Mouse (Mus musculus): ENCODE data around the gene Slc48a1. TPM values are rescaled to one million over a fixed set of nuclear protein-coding genes. Genes with fewer than 3 reads are reported as not detected.

The Slc48a1 gene
- total RNA-seq, 4 experiments from 2014 or later: 131 to 151 (median 146) TPM

DNA sequence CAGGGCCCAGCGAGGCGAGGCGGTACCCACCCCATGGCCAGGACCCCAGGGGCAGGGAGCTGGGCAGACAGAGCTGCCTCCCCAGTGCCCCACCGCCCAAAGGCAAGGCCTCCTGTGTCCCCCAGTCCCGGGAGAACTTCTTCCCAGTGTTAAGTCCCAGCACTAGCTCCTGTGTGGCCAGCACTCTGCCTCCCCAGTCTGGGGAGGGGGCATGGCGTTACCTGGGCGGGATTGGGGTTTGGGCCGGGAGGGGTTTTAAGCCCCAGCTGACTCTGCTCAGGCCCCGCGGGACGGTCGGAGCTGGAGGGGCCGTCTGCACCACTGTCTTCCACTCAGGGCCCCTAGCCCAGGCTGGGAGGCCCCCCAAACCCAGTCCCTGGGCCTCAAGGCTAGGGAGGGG lies 22.5 kb downstream of the Slc48a1 start:
- DNase-seq (ENCODE audit: low spot score in 2 of 2): no peak

DNA sequence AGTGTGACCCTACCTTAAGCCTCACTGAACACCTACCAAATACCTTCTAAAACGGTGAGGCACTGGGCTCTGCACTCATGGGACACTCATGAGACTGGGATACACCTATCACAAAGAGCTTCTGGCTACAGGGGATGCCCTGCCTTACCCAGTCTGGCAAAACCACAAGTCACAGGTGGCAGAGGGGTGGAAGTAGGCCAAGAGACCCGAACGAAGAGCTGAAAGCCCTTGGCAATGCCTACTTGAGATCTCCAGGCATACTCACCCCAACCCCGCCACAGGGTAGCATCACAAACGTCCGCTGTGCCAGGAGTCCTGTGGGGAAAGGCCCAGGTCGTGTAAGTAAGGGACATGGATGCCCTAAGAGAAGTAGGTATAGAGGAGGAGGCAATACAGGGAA lies 23.5 kb downstream of the Slc48a1 start:
- no peak for DNase-seq (ENCODE audit: low spot score in 2 of 2)

DNA sequence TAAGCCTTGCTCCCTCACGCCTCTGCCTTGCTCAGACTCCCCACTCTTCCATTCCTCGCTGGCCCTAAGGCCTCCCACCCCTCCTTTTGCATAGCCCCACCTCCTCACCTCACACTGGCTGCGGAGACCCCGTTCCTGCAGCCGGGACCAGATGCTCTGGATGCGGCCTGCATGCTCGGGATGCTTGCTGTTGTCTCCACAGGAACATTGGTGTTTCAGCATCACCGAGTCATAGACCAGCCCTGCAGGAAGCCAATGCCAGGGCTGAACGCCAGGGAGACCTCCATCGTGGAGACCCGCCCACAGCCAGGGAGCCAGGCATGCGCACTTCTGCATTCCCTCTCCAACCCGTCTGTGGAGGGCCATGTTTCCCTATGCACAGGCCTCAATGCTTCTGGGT lies 24.3 kb downstream of the Slc48a1 start:
- DNase-seq (ENCODE audit: low spot score in 2 of 2): no peak

DNA sequence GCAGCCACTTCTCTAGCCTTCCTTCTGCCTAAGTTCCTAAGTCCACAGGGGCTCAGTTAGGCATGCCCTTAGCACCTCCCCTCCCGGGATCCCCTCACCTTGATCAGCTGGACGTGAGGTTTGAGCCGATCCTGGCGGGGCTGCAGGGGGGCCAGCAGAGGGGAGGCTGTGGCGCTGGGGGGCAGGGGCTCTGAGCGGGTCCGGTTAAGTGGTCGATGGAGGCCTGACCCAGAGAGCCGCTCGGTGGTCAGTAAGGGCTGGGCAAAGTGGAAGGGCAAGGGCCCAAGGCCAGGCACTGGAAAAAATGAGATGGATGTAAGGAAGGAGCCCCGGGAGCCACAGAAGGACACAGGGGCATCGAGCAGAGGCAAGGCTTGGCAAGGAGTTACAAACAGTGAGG lies 29.5 kb downstream of the Slc48a1 start:
- no peak for DNase-seq (ENCODE audit: low spot score in 2 of 2)

DNA sequence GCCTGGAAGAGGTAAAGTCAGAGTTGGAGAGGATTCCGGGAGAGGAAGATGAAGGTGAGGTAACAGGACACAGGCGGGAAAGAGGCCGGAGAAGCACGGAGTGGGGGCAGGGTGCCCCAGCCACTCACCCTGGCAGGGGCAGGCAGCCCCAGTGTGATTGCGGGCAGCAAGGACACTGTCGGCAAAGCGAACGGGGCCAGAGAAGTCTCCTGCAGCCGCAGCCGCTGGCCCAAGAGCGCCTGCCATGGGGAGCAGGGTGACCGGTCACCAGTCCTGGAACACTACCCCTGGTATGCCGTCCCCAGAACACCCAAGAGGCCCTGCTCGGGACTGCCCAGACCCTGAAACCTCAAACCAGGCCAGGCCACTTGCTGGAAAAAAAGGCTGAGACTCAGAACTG lies 30.2 kb downstream of the Slc48a1 start:
- no peak for DNase-seq (ENCODE audit: low spot score in 2 of 2)

DNA sequence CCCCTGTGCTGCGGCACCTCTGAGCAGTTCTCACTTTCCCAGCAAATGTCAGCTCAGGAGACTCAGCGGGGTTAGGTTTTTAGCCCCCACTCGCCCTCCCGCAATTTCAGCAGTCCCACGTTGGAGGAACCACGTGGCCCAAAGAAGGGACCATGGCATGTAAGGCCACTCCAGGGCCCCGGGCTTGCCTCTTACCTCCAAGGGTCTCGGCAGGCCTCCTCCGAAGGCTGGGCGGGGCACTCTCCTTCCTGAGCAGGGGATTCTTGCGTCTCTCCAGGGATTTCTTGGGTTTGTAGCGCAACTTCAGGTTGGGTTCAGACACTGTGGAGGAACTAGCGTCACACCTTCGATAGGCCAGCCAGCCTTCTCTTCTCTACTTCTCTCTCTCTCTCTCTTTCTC lies 30.9 kb downstream of the Slc48a1 start:
- DNase-seq (ENCODE audit: low spot score in 2 of 2): no peak

DNA sequence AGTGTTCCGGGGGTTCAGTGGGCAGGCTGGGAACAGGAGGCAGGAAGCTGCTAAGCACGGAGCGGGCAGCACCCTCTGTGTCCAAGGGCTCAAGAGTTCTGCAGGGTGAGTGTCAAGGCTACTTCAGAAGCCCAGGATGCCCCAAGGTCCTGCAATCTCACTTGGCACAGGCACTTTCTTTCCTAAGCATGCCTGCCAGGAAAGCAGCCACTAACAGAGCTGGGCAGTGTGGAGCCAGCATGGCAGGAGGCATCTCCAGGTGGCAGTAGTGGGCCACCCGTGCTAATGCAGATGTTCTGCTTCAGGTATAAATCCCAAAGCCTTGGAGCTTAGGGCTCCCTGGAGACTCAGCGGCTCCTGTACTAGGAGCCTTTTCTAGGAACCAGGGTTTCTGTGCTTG lies 31.6 kb downstream of the Slc48a1 start:
- DNase-seq (ENCODE audit: low spot score in 2 of 2): no peak

DNA sequence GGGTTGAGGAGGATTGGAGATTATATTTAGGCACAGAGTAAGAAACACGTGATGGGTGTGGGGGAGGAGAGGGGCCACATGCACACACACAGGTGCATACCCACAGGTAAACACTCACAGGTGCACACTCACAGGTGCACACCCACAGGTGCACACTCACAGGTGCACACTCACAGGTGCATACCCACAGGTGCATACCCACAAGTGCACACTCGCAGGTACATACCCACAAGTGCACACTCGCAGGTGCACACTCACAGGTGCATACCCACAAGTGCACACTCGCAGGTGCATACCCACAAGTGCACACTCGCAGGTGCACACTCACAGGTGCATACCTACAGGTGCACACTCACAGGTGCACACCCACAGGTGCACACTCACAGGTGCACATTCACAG lies 32.1 kb downstream of the Slc48a1 start:
- no peak for DNase-seq (ENCODE audit: low spot score in 2 of 2)

DNA sequence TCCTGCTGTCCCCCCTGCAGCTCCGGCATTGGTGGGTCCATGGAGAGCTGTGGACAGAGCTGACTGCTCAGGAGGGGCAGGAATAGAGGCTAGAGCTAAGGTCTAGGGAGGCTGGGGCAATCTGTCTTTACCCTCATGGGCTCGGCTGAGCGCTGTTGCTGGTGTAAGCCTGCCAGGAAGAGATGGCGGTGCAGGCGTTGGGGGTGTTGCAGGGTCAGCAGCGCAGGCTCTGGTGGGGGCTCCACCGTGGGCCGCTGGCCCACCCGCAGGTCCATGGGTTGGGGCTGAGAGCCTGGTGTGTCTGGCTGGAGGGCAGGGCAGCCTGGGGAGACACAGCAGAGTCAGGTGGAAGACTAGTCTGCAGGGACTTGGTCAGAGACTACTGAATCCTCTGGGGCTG lies 33.0 kb downstream of the Slc48a1 start:
- DNase-seq (ENCODE audit: low spot score in 2 of 2): no peak

DNA sequence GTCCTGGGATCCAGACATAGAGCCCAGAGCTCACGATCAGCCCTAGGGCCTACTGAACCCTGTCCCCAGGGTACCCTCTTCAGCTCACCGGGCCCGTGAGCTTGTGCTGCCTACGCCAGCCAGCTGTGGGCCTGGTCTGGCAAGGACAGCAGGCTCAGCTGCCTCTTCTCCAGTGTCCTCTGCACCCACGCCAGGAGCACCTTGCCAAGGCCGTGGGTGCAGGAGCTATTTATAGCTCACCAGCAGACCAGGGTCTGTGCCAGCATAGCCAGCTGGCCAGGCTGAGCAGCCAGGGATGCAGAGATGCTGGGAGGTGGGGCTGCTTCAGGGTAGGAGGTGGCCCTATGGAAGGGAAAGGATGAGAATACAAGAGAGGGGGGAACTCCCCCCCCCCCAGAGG lies 33.8 kb downstream of the Slc48a1 start:
- peak; percentile 83 to 88 for DNase-seq (ENCODE audit: low spot score in 2 of 2)

DNA sequence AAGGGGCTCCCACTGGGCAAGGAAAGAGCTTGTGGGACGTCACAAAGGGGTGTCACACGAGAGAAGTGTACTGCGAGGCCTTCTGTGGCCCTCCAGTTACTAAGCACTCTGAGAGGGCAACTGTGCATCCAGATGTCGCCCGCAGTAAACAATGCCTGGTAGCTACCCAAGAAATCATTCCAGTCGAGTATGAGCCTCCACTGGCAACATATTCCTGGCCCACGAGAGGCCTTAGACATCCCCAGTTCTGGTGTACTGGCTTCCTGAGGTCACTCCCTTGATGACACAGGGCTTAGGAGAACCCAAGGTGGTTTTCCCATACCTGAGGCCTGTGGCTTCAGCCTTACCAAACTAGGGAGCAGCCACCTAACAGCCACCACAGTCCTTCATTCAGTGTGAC lies 34.6 kb downstream of the Slc48a1 start:
- no peak for DNase-seq (ENCODE audit: low spot score in 2 of 2)

DNA sequence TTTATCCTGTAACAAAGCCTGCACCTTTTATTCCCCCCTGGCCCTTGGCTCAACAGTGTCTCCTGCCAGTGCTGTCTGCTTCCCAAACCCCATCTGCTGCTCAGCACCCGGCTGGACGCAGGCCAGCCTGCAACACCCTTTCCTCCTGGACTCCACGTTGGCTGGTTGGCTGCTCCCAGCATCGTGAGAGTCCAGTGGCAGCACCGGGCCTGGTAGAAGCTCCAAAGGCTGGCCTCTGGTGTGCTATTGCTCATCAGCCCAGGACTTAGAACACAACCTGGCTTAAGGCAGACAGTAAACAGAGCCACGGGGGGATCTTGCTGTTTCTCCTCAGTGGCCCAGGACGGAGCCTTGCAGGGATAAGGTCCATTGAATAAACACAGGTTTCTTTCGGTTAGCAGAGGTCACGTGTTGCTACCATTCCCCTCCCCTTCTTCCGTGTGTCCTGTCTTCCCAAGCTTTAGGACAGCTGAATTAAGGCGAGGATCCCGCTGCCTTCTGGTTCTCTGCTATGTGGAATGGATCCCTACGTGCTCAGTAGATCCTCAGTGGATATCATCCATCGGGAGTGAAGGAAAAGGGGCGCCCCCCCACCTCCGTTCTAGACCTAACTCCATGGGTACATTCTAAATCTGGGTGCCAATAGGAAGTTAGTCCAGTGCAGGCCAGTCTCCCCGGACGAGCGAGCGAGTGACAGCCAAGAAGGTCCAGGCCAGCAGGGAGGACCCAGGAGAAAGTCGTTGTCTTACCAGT lies 35.3 kb downstream of the Slc48a1 start:
- no peak for DNase-seq (ENCODE audit: low spot score in 2 of 2)

DNA sequence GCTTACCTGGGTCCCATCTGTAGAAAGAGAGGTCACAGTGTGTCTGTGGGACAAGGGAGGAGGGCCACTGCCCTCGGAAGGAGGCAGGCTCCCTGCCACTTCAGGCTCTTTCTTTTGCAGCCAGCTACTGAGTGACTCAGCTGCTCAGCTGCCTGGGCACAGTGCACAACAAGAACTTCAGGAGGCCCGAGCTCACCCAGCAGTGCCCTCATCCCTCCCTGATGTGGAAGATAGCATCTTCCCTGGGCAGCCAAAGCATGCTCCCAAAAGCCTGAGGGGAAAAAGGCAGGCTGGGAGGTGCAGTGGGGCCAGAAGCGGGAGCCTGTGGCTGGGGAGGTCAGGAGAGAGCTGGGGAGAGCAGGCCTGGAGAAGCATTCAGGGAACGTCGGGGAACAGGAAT lies 36.4 kb downstream of the Slc48a1 start:
- DNase-seq (ENCODE audit: low spot score in 2 of 2): no peak

DNA sequence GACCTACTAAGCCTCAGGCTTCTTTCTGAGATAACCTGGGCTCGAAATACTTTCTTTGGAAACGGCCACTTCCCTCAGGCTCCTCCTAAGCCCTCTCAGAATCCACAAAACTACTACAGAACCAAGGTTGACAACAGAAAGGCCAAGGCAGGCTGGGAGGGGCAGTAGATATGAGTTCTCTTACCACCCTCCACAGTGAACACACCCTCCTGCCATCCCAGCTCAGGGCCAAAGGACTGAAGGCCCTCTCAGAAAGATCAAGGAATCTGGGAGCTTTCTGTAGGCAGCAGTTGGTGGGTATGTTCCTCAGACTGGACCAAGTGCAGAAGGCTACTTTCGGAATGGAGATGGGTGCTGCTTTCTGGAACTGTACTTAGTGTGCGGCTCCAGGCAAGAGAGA lies 36.9 kb downstream of the Slc48a1 start:
- DNase-seq (ENCODE audit: low spot score in 2 of 2): no peak

DNA sequence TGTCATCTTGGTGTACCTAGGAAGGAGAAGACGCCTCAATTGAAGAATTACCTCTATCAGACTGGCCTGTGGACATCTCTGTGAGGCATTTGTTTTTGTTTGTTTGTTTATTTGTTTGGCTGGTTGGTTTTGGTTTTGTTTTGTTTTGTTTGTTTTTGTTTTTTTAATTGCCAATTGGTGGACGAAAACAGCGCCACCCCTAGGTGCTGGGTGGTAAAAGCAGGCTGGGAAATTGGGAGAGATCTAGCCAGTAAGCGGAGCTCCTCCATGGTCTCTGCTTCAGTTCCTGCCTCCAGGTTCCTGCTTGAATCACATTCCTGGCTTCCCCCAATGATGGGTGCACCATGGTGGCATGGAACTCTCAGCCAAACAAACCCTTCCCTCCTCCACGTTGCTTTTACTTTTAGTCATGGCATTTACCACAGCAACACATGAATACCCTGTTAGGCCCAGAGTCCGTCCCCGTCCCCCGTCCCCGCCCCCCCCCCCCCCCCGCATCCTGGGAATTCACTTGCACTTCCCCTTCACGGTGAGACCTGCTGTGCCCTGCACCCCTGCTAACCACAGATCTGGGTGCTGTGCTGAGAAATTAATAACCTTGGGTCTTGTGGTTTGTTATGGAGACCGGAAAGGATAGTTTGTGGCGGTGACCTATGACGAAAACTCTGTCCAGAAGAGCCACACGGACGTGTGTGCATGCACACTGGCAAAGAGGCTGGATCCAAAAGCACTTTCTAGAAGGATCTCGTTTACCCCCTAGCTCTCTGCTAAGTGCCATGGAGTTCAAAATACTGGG lies 38.1 kb downstream of the Slc48a1 start:
- DNase-seq (ENCODE audit: low spot score in 2 of 2): no peak

DNA sequence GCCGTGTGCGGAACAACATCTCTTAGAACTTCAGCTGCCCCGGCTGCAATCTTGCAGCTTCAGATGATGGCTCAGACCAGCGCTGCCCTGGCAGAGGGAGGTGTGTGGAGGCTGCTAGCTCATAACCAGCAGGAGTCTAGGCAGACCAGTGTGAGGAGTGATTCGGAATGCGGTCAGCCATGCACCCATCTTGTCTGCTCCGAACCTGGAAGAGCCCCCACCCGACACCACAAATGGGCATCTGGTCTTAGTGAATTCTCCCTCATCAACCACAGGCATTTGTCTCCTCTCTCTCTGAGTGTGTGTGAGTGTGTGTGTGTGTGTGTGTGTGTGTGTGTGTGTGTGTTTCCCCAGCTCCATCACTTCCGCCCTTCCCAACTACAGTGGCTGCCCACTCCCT lies 41.6 kb downstream of the Slc48a1 start:
- DNase-seq (ENCODE audit: low spot score in 2 of 2): no peak

DNA sequence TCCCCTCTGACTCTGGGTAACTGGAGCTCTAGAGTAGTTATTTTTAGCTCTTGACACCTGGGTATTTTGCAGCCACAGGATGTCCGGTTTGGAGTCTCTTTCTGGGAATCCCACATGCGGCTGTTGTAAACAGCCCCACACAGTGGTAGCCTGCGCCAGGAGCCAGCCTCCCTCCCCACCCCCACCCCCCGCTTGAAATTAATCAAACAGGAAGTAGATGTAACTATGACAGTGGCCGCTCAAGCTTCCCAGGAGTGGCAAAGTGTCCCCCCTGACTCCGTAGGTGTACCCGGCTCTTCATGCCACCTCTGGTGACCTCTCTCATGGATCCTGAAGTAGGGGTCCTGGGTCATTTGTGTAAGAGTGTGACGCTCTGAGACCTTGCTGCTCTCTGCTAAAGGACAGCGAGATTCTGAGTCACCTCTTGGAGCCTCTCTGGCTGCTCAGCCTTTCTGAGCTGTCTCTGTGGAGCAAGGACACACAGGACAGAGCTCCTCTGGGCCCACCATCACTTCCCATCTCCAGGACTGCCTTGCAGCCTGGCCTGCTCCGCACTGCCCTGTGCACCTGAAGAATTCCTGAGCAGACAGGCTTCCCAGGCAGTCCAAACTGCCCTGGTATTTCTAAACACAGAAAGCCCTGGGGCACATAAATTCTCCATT lies 43.1 kb downstream of the Slc48a1 start:
- no peak for DNase-seq (ENCODE audit: low spot score in 2 of 2)

DNA sequence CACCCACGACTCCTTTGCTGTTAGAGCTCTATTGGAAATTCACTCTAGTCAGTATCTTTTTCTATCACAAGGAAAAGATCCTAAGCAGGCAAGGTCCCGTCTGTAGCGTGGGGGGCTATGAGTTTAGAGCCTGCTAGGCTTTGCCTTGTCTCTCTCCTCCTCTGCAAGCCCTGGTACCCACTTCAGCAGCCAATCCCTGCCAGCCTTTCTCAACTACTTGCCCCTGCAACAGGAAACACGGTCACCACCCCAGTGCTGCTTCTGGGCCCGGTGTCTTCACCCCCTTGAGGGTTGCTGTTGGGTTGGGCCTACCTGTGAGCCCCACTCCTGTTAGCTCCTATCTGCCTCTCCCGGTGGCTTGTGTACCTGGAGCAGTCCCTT lies 43.7 kb downstream of the Slc48a1 start:
- DNase-seq (ENCODE audit: low spot score in 2 of 2): no peak

DNA sequence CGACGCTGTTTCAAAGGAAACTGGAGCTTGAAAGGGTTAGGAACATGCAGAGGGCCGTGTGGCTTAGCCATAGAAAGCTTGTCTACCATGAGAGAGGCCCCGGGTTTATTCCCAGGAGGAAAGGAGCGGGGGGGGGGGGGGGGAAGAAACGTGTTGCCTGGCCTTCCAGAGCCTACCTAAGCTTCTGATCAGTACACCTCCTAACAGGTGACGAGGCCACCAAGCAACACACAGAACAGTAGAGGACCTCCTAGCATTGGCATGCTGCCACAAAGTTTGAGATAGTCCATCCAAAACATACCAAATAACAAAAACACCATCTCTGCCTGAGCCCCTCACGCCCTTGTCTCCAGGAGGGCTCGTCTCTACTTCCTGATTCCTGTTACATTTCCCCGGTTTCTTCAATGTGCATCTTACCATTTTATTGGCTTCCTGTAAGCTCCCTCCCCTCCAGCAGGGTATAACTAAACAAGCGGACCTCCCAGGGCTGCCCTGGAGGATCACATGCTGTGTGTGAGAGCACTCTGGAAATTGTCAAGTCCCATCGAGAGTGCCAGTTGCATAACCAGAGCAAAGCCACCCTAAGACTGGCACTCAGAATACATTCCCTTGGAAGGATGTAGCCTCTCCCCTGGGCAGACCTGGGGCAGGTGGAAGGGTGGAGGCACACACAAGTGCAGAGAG lies 44.4 kb downstream of the Slc48a1 start:
- no peak for DNase-seq (ENCODE audit: low spot score in 2 of 2)

DNA sequence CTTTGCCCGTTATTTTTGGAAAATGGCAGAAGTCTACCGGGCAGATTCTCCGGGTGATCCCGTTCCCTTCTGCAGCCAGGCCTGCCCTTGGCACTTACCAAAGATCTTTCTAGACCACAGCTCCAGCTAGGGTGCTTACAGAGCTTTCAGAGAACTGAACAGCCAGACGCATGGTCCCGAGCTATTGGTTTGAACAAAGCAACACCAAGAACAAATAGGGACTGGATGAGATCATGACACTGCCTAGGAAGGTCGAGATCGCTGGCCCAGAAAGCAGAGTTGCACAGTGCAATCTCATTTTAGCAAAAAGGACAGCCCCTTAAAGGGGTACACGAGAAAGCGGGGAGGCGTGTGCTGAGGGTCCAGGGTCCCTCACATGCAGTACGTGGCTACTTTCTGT lies 45.2 kb downstream of the Slc48a1 start:
- no peak for DNase-seq (ENCODE audit: low spot score in 2 of 2)

DNA sequence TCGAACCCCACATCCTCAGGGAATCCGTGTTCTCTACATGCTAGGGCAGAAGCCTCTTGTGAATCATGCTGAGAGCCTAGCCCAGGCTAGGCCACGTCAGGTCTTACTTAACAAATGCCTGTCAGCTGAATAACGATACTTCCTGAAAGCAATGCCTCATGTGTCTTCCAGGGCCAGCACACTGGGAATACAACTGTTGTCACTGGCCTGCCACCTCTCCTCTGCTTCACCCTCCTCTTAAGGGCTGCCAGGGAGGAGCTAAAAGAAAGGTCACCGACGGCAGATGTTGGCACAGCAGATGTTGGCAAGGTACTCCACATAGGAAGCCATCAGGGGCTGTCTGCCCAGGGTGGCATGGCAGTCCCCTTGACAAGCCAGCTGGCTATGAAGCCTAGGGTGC lies 45.7 kb downstream of the Slc48a1 start:
- DNase-seq (ENCODE audit: low spot score in 2 of 2): no peak
